Mouse (Mus musculus): ENCODE measurements around the gene Fam189a1.

Gene Fam189a1

DNA sequence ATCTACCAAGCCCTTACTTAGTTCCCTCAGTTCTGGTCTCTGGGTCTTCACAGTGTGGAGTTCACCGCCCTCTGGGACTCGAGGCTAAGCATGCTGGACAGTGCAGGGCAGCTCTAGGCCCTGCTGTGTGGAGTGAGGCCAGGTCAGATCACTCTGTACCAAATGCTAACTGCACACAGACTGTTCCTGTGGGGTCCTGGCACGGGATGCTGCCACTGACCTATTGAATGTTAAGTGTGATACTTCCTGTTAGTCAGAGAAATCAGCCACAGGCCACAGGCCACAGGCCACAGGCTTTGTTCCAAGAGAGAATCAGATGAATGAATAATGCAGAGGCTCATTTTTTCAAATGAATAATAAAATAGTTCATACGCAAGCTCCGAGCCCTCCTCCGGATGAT lies 112.1 kb downstream of the Fam189a1 start:
- DNase-seq (ENCODE audit: low spot score): no peak

GRCm38 (mm10) chr7:65041106-65041505 lies 115.3 kb downstream of the Fam189a1 start:
- no peak for DNase-seq (ENCODE audit: low spot score)

- no peak for DNase-seq (ENCODE audit: low spot score)
Observed at GRCm38 (mm10) chr7:65031741-65032140, 124.6 kb downstream of the Fam189a1 start.

GRCm38 (mm10) chr7:65031195-65031594 lies 125.2 kb downstream of the Fam189a1 start:
- no peak for DNase-seq (ENCODE audit: low spot score)

GRCm38 (mm10) chr7:65029985-65030384 lies 126.4 kb downstream of the Fam189a1 start:
- no peak for DNase-seq (ENCODE audit: low spot score)

DNA sequence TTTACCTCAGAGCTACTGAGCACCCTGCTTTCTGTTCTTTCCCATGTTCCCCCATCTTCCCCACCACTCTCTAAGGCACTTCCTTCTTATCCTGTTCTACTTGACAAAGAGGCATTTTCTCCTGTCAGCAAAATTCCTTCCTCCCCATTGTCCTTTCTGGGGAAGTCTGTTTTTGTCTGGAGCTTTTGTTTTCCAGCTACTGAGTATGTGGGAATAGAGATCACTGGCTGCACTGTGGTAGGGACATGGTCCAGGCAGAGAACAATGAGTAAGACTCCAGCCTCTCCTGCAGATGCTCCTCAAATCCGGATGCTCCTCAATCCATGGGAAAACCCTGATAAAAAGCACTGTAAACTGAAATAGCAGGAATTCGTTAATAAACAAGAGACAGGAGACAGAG lies 135.1 kb downstream of the Fam189a1 start:
- DNase-seq (ENCODE audit: low spot score): no peak

GRCm38 (mm10) chr7:65018036-65018679 lies 138.2 kb downstream of the Fam189a1 start:
- no peak for DNase-seq (ENCODE audit: low spot score)

GRCm38 (mm10) chr7:65017348-65017747 lies 139.0 kb downstream of the Fam189a1 start:
- no peak for DNase-seq (ENCODE audit: low spot score)

DNA sequence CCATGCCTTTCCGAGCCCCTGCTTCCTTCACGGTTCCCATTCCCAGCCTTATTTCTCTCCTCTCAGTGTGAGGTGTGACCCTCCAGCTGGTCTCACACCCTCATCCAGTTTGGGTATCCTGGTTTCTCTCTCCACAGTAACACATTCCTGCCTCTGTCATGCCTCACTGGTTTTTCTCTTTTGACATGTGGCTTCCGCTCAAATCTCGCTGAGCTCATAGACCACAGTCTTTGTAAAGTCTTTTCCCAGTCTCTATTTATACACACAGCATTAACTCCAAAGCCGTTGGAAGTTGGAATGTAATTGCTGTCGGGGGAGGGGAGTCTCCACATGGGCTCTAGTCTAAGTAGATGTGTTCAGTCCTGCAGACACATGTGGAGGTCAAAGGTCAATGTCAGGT lies 145.2 kb downstream of the Fam189a1 start:
- DNase-seq (ENCODE audit: low spot score): no peak

- no peak for DNase-seq (ENCODE audit: low spot score)
Observed at GRCm38 (mm10) chr7:65010275-65010674, 146.1 kb downstream of the Fam189a1 start.

GRCm38 (mm10) chr7:65005731-65006130 lies 150.6 kb downstream of the Fam189a1 start:
- DNase-seq (ENCODE audit: low spot score): no peak

DNA sequence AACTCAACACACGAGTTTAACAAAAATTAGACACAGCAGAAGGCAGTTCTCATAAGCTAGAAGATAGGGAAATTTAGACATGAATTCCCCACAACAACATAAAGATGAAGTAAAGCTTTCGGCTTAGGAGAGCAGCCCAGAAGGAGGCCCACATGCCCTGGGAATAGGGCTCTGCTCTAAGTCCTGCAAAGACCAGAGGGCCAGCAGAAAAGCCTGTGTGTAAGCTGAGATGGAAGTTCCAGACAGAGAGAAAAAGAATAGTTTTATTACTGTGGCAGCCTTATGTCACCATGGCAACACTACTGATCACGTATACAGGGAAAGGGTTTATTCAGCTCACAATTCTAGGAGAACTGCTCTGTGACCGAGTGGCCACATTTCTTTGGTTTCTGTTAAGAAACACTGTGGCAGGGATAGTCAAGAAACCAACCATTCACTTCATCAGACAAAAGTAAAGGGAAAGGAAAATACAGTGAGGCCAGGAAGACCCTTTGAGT lies 156.6 kb downstream of the Fam189a1 start:
- DNase-seq (ENCODE audit: low spot score): no peak

GRCm38 (mm10) chr7:64997743-64998142 lies 158.6 kb downstream of the Fam189a1 start:
- no peak for DNase-seq (ENCODE audit: low spot score)

- no peak for DNase-seq (ENCODE audit: low spot score)
Observed at GRCm38 (mm10) chr7:64995946-64996444, 160.4 kb downstream of the Fam189a1 start.

DNA sequence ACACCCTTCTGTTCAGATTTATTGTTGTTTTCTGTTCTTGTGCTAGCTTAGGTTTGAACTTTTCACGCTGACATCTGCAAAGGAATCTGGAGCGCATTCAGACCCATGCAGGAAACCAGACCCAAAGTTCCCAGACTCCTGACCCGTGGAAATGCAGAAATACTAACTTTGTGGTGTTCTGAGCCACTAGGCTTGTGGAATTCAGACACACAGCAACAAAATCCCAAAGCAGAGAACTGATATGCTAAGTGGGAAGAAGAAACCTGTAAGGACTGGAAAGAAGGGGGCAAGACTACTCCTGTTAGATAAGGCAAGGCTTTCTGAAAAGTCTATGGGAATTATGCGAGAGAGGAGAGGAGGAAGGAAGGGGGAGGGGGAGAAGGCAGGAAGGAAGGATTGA lies 167.0 kb downstream of the Fam189a1 start:
- no peak for DNase-seq (ENCODE audit: low spot score)

GRCm38 (mm10) chr7:64988015-64988414 lies 168.4 kb downstream of the Fam189a1 start:
- no peak for DNase-seq (ENCODE audit: low spot score)

- no peak for DNase-seq (ENCODE audit: low spot score)
Observed at GRCm38 (mm10) chr7:64984468-64985120, 171.8 kb downstream of the Fam189a1 start.

- no peak for DNase-seq (ENCODE audit: low spot score)
Observed at GRCm38 (mm10) chr7:64981511-64982235, 174.7 kb downstream of the Fam189a1 start.

DNA sequence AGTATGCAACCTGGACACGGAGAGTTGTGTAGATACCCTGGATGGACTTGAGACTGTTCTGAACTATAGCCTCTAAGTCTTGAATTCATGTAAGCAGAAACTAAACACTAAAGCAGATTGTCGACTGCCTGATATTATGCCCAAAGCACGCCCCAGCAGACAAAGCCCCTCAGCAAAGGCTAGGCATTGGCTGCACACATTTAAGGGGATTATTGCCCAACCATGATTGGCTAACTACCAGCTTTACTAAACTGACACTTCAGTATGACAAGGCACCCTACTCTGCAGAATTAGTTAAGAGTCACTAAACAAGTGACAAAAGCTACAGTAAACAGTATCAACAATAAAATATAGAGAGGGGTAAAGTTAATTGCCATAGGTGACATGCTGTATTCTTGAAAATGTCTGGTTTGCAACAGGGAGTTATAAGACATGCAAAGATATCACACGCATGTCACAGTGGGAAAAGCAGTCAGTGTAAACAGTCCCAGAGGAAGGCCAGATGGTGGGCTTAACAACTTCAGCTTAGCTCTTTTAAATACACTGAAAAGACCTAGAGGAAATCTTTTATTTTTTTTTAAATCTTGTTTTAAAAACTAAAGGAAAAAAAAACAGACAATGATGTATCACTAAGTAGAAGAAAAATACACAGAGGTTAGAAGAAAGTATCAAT lies 182.6 kb downstream of the Fam189a1 start:
- DNase-seq (ENCODE audit: low spot score): no peak

GRCm38 (mm10) chr7:64962128-64962527 lies 194.2 kb downstream of the Fam189a1 start:
- no peak for DNase-seq (ENCODE audit: low spot score)

DNA sequence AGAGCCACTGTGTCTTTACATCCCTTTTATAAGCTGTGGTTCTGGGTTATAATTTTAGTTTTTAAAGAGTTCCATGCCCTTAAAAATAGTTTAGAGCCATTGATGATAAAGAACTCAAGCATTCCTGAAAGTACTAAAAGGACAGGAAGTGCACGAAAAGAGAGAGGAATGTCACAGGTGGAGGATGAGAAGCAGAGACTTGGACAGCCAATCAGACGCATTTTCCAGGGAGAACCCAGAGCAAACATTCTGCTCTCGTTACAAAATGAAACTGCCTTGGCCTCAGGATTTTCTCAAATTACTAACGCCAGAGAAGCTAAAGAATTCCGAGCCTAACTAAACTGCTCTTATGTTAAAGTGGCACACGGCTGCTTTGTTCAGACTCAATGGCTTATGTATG lies 197.3 kb downstream of the Fam189a1 start:
- DNase-seq (ENCODE audit: low spot score): no peak

DNA sequence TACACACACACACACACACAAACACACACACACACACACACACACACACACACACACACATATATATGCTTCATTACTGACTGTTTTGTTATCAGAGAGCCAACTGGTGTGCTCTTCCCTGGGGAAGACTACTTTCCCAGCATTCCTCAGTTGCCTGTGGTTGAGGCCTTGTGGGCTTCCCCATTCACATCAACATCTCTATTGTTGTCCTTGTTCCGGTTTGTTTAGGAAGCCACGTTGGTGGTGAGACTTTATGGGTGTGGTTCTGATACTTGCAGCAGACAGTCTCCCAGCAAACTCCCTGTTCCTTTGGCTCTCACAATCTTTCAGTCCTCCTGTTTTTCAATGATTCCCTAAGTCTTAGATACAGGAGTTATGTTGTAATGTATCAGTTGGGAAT lies 204.2 kb downstream of the Fam189a1 start:
- DNase-seq (ENCODE audit: low spot score): no peak

All from ovary, postnatal 14 days (tissue).